ENCODE assay signal across 16 mouse cellular contexts in genomic region chr10:21481255-21481654, GRCm38 (mm10).
"Had no signal": no experiment of that assay in that cellular context is flagged by ENCODE, and none has a peak within 500 bp of the region (broad histone marks: within the 10 kb centered on the region; RNA-seq: fewer than 3 reads in every experiment).

No protein-coding gene starts in this region.

- DNase-seq: gastrocnemius, postnatal 14 days; gastrocnemius, postnatal 36 days; heart, adult 11 months; heart, adult 2 months; heart, postnatal 14 days; heart, postnatal 36 days; kidney, adult 11 months; kidney, adult 2 months; kidney, adult 9 months; kidney, postnatal 14 days; kidney, postnatal 36 days; layer of hippocampus, adult 9-11 months; layer of hippocampus, postnatal 36 days; liver, embryonic 13.5 days had no signal

- ATAC-seq: hindbrain, postnatal 0 days; intestine, embryonic 16.5 days had no signal
